Mouse (Mus musculus) kidney, adult 2 months (tissue): ENCODE results near the gene Foxp1. TPM values are rescaled to one million over a fixed set of nuclear protein-coding genes. Genes with fewer than 3 reads are reported as not detected.

Experiments used
- DNase-seq: peaks from one replicate; pipeline ENCODE4 v3.0.0; 2021
- H3K27ac ChIP-seq: fragments of 200-500 bp; 2 replicates; pipeline ENCODE4 v1.5.1; 2012; ENCODE audit warnings: low read depth, low read length, control low read depth, inconsistent platforms; ENCODE audit not compliant: insufficient read depth
- H3K27me3 ChIP-seq: fragments of 200-500 bp; replicated peaks from 2 replicates; pipeline ENCODE4 v1.6.1; 2012; ENCODE audit warnings: mild to moderate bottlenecking, moderate library complexity, low read length, inconsistent platforms; ENCODE audit not compliant: control insufficient read depth, insufficient read depth
- H3K36me3 ChIP-seq: fragments of 200-500 bp; 2 replicates; pipeline ENCODE4 v1.6.1; 2012; ENCODE audit warnings: mild to moderate bottlenecking, moderate library complexity, low read length, inconsistent platforms; ENCODE audit not compliant: control insufficient read depth, insufficient read depth
- H3K4me1 ChIP-seq: fragments of 200-500 bp; 2 replicates; pipeline ENCODE4 v1.6.1; 2011; ENCODE audit warnings: low read length; ENCODE audit not compliant: control insufficient read depth, insufficient read depth
- H3K4me3 ChIP-seq: fragments of 200-500 bp; 2 replicates; pipeline ENCODE4 v1.5.1; 2011; ENCODE audit warnings: mild to moderate bottlenecking, low read depth, low read length, control low read depth; ENCODE audit not compliant: insufficient read depth
- CTCF ChIP-seq: fragments of 200-500 bp; conservative IDR thresholded peaks from 2 replicates; pipeline ENCODE4 v1.5.1; 2011; ENCODE audit warnings: low read depth, mild to moderate bottlenecking, control low read depth, low read length, moderate library complexity, mixed read lengths; ENCODE audit not compliant: insufficient read depth, insufficient read length
- POLR2A ChIP-seq: fragments of 200-500 bp; IDR thresholded peaks from one replicate; pipeline ENCODE4 v1.6.1; 2011; ENCODE audit warnings: low read depth, low read length, control low read depth
- WGBS: fragments of 180-500 bp; shearing (Covaris S2); methylation state at CpG from one replicate; pipeline ENCODE4 v1.1.7; 2018; 5-methylcytosine and 5-hydroxymethylcytosine counted together
- polyA plus RNA-seq: library from polyadenylated mRNA; depleted of rRNA; stranded (reverse); fragments of >200 nt; gene quantifications from 2 replicates; pipeline ENCODE4 v1.2.3, GENCODE M21; 2012

Foxp1 gene
- polyA plus RNA-seq, 1 experiment, result 32.8 TPM

DNA sequence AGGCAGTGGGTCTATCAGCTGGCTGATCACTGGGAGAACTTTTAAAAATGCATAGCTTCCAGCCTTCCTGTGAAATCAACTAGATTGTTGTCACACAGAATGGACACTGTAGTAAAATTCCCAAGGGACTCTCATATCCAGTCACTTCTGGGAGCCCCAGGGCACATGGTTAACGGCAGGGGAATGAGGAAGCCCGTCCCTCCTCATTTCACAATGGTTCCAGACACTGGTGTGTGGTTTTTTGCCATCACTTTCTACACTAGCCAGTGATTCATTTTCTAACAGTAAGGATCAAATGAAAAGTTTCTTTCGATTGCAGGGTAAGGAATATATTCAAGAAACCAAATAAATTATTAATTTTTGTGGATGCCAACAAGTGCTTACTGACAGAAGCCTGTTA is 54.7 kb downstream of the Foxp1 start:
- no peak for DNase-seq
- no peak overlapping the region for H3K27ac ChIP-seq
- no peaks in the 10 kb centered on the region for H3K36me3 ChIP-seq
- 72% methylated on average over 3 of the region's 3 CpGs for WGBS
- H3K27me3 ChIP-seq, result no peaks in the 10 kb centered on the region
- TF ChIP-seq CTCF (no peak), POLR2A (no peak)
- H3K4me1 ChIP-seq, result peaks cover 7% of the 10 kb centered on the region
- H3K4me3 ChIP-seq, result no peak overlapping the region

- Histone ChIP-seq H3K27me3 (no peaks in the 10 kb centered on the region), H3K27ac (no peak overlapping the region), H3K4me3 (no peak overlapping the region), H3K4me1 (peaks cover 7% of the 10 kb centered on the region), H3K36me3 (no peaks in the 10 kb centered on the region)
- TF ChIP-seq CTCF, result no peak
- no peak for TF ChIP-seq POLR2A
- DNase-seq, result no peak
- WGBS, result 59% methylated on average over 8 of the region's 8 CpGs
Observed at GRCm38 (mm10) chr6:99467109-99467508, 55.4 kb downstream of the Foxp1 start.

DNA sequence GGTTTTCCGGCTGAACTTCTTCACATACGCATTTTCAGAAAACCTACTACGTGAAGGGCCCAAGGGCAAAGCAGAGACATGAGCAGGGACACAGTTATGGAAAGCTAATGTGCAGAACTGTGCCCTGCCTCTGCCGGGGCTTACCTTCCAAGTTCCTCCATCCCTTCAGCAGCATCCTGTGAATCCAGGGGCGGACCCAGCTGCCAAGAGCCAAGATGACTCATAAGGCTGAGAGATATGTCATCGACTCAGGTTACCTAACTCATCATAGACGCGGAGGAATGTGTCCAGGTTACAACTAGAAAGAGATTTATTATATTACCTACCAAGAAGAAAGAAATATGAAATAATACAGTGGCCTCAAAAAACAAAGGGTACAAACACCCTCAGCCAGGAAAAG is 56.2 kb downstream of the Foxp1 start:
- WGBS, result 78% methylated on average over 8 of the region's 8 CpGs

DNA sequence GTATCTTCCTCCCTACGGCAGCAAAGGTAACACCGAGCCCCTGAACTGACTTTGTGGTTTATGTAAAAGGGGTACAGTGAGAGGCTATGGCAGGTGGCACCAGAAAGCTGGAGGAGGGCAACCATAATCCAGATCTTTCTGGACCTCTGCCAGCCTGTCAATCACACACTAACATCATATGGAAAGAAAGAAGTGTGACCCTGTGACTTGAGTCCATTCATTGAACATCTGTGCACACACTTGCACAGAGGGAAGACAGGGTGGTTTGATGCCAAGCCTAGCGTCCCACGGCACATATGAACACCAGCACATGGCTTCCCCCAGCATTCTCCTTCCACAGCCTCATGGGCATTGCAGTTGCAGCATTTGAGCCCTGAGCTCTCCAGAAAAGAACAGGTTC is 58.1 kb downstream of the Foxp1 start:
- H3K36me3 ChIP-seq, result no peaks in the 10 kb centered on the region
- H3K27ac ChIP-seq, result no peak overlapping the region
- H3K4me1 ChIP-seq, result peaks cover 4% of the 10 kb centered on the region
- H3K4me3 ChIP-seq, result no peak overlapping the region
- 97% methylated on average over 4 of the region's 4 CpGs for WGBS
- TF ChIP-seq CTCF, result no peak
- TF ChIP-seq POLR2A, result no peak
- no peak for DNase-seq
- H3K27me3 ChIP-seq, result no peaks in the 10 kb centered on the region

More for the DNA sequence above, 56.2 kb downstream of the Foxp1 start:
- TF ChIP-seq POLR2A (no peak), CTCF (no peak)
- Histone ChIP-seq H3K27me3 (no peaks in the 10 kb centered on the region), H3K4me1 (peaks cover 7% of the 10 kb centered on the region), H3K27ac (no peak overlapping the region), H3K4me3 (no peak overlapping the region), H3K36me3 (no peaks in the 10 kb centered on the region)
- DNase-seq, result no peak

- TF ChIP-seq CTCF, result no peak
- TF ChIP-seq POLR2A, result no peak
- no peaks in the 10 kb centered on the region for H3K27me3 ChIP-seq
- DNase-seq, result no peak
- no peak overlapping the region for H3K27ac ChIP-seq
- no peaks in the 10 kb centered on the region for H3K36me3 ChIP-seq
- no peaks in the 10 kb centered on the region for H3K4me1 ChIP-seq
- no peak overlapping the region for H3K4me3 ChIP-seq
- WGBS, result 95% methylated on average over 7 of the region's 7 CpGs
Observed at GRCm38 (mm10) chr6:99463906-99464305, 58.6 kb downstream of the Foxp1 start.

DNA sequence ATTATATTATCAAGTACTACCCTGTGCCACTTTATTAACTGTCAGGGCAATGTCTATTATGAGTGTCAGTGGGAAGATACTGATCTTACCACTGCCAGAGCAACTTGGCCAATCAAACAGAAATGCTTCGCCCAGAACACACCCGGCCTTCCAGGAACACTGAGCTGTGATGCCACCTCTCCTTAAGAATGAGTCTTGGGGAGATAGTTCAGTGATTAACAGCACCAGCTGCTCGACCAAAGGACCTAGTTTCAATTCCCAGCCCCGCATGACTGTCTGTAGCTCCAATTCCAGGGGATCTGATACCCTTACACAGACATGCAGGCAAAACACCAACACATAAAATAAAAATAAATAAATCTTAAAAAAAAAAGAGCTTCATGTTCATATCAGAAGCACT is 63.7 kb downstream of the Foxp1 start:
- WGBS, result 90% methylated on average over 4 of the region's 4 CpGs

DNA sequence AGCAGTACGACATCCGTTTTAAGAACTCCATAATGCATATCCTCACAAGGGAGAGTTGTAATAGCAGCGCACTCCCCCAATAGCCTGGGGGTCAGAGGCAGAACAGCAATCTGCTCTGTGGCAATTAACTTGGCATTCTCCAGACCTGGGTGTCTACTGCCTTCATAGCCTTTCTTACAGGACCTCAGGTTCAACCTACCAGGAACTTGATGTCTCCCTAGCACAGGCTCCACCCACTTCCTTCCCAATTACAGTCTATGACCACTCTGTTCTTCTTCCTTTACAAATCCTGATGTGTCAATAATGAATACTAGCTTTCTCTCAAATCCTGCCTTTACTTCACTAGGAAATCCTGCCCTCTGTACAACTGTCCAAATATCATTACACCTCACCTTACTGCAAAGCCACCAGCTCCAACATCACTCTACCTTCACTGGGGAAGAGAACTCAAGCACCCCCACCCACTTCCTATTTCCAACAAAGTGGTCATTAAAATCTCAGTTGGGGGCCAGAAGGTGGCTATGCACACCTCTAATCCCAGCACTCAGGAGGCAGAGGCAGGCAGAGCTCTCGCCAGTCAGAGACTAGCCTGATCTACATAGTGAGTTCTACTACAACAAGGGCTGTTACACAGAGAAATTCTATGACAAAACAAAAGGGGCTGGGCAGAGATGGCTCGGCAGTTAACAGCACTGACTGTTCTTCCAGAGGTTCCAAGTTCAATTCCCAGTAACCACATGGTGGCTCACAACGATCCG is 68.6 kb downstream of the Foxp1 start:
- no peak for TF ChIP-seq CTCF
- TF ChIP-seq POLR2A, result no peak
- 95% methylated on average over 7 of the region's 7 CpGs for WGBS
- Histone ChIP-seq H3K27me3 (no peaks in the 10 kb centered on the region), H3K36me3 (no peaks in the 10 kb centered on the region), H3K4me3 (no peak overlapping the region), H3K4me1 (no peaks in the 10 kb centered on the region), H3K27ac (no peak overlapping the region)
- no peak for DNase-seq

More for the DNA sequence above, 63.7 kb downstream of the Foxp1 start:
- no peak overlapping the region for H3K27ac ChIP-seq
- no peaks in the 10 kb centered on the region for H3K36me3 ChIP-seq
- no peak for DNase-seq
- H3K4me1 ChIP-seq, result no peaks in the 10 kb centered on the region
- H3K27me3 ChIP-seq, result no peaks in the 10 kb centered on the region
- TF ChIP-seq CTCF (no peak), POLR2A (no peak)
- H3K4me3 ChIP-seq, result no peak overlapping the region
